Mouse (Mus musculus): ENCODE measurements around the gene Nlrp4a.
"Not testable (repeated sequence)": the region's sequence is repeated elsewhere in the genome, so short reads cannot be mapped to it uniquely, and the experiment has no call there.

The Nlrp4a gene

GRCm38 (mm10) chr7:26434813-26435212 is at the start of gene Nlrp4a:
Gene Nlrp4a, plus strand, starts transcription at chr7:26435113.
- no peak for DNase-seq (ENCODE audit: low read depth)

GRCm38 (mm10) chr7:26386691-26387090 is 48.2 kb upstream of the Nlrp4a start:
- not testable (repeated sequence) for DNase-seq (ENCODE audit: low read depth)

GRCm38 (mm10) chr7:26391137-26391536 is 43.8 kb upstream of the Nlrp4a start:
- not testable (repeated sequence) for DNase-seq (ENCODE audit: low read depth)

GRCm38 (mm10) chr7:26391811-26392210 is 43.1 kb upstream of the Nlrp4a start:
- DNase-seq (ENCODE audit: low read depth) = not testable (repeated sequence)

- DNase-seq (ENCODE audit: low read depth) = not testable (repeated sequence)
Observed at GRCm38 (mm10) chr7:26403600-26403999, 31.3 kb upstream of the Nlrp4a start, which contains the start of gene Nlrp9c. Gene Nlrp9c, minus strand, starts transcription at chr7:26403700.

GRCm38 (mm10) chr7:26476690-26477089 is 41.8 kb downstream of the Nlrp4a start:
- DNase-seq (ENCODE audit: low read depth) = no peak

- peak; percentile 5 for DNase-seq (ENCODE audit: low read depth)
Observed at GRCm38 (mm10) chr7:26489514-26489913, 54.6 kb downstream of the Nlrp4a start.
